Mouse (Mus musculus) heart, embryonic 11.5 days (tissue): ENCODE data around the gene Mgat5. TPM values are rescaled to one million over a fixed set of nuclear protein-coding genes. Genes with fewer than 3 reads are reported as not detected.

Source experiments
- ATAC-seq: fragments of 200-750 bp; cut with Nextera tagmentation; replicated peaks from 2 replicates; pipeline ENCODE4 v1.8.0; 2017; ENCODE audit warnings: moderate library complexity; ENCODE audit not compliant: insufficient number of reproducible peaks, low FRiP score, low TSS enrichment
- H3K27ac ChIP-seq: fragments of 300-500 bp; sonication (generic); 2 replicates; pipeline ENCODE4 v1.5.1; 2014; ENCODE audit warnings: mild to moderate bottlenecking, low read depth, low read length
- H3K27me3 ChIP-seq: fragments of 300-500 bp; sonication (generic); 2 replicates; pipeline ENCODE4 v1.6.1; 2014; ENCODE audit warnings: mild to moderate bottlenecking, low read length, mixed read lengths; ENCODE audit not compliant: control insufficient read depth, insufficient read depth
- H3K36me3 ChIP-seq: fragments of 300-500 bp; sonication (generic); 2 replicates; pipeline ENCODE4 v1.6.1; 2014; ENCODE audit warnings: mild to moderate bottlenecking, low read length, moderate library complexity, mixed read lengths; ENCODE audit not compliant: control insufficient read depth, insufficient read depth
- H3K4me1 ChIP-seq: fragments of 300-500 bp; sonication (generic); 2 replicates; pipeline ENCODE4 v1.6.1; 2014; ENCODE audit warnings: low read length; ENCODE audit not compliant: control insufficient read depth, insufficient read depth
- H3K4me2 ChIP-seq: fragments of 300-500 bp; sonication (generic); 2 replicates; pipeline ENCODE4 v1.6.1; 2014; ENCODE audit warnings: mild to moderate bottlenecking, moderate library complexity
- H3K4me3 ChIP-seq: fragments of 300-500 bp; sonication (generic); 2 replicates; pipeline ENCODE4 v1.5.1; 2014; ENCODE audit warnings: low read depth, low read length
- H3K9ac ChIP-seq: fragments of 300-500 bp; sonication (generic); 2 replicates; pipeline ENCODE4 v1.6.1; 2014; ENCODE audit warnings: mild to moderate bottlenecking, low read depth, low read length, moderate library complexity
- H3K9me3 ChIP-seq: fragments of 300-500 bp; sonication (generic); replicated peaks from 2 replicates; pipeline ENCODE4 v1.6.1; 2016; ENCODE audit warnings: low read length; ENCODE audit not compliant: control insufficient read depth
- WGBS: fragments of 180-500 bp; shearing (Covaris S2); extraction: QIAGEN DNeasy Blood & Tissue Kit; methylation state at CpG from one replicate; pipeline ENCODE4 v1.1.7; 2014; ENCODE audit not compliant: insufficient replicate concordance; 5-methylcytosine and 5-hydroxymethylcytosine counted together
- polyA plus RNA-seq: library from polyadenylated mRNA; unstranded; fragments of >200 nt; fragmentation: Nextera tagmentation; extraction: Ambion mirVana; gene quantifications from 2 replicates; pipeline ENCODE4 v1.2.1, GENCODE M21; 2014

Mgat5 gene
- polyA plus RNA-seq, 1 experiment from 2014 or later = 4.9 TPM

DNA sequence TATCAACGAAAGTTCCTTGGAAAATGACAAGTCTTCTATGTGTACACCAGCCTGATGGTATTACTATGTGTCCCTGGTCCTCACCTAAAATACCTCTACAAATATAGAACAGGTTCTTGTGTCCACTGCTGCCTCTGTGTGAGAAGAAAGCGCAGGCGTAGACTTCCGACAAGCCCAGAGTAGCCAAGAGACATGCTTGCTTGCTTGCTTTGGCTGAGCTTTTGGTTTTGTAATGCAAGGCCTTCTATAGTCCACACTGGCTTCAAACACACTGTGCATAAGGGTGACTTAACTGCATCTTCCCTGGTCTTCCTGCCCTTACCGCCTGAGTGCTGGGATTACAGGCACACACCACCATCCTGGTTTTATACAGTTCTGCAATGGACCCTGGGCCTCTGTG lies 262.4 kb downstream of the Mgat5 start:
- WGBS = 87% methylated on average over 5 of the region's 5 CpGs
- Histone ChIP-seq H3K4me3 (no peak overlapping the region), H3K36me3 (no peaks in the 10 kb centered on the region), H3K4me1 (peaks cover 11% of the 10 kb centered on the region), H3K9me3 (no peaks in the 10 kb centered on the region), H3K4me2 (no peak overlapping the region), H3K27me3 (no peaks in the 10 kb centered on the region), H3K9ac (no peak overlapping the region), H3K27ac (no peak overlapping the region)
- ATAC-seq = no peak

DNA sequence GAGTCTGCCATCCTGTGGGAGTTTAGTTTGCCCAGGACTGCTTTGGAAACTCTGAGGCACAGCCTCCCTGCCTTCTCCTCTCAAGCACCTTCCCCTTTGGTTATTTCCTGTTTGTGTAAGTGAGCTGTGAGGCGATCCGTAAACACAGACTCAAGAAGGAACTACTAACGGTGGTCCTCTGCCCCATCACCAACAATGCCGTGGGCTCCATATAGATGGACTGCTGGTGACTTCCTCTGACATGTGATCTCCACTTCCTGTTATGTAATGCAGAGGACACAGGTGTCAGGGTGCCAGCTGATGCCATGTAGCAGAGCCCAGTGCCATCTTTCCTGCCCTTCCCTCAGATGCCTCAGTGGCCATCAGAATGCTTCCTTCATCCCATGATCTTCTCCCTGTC lies 265.4 kb downstream of the Mgat5 start:
- H3K27ac ChIP-seq = no peak overlapping the region
- no peak for ATAC-seq
- WGBS = 71% methylated on average over 4 of the region's 4 CpGs

DNA sequence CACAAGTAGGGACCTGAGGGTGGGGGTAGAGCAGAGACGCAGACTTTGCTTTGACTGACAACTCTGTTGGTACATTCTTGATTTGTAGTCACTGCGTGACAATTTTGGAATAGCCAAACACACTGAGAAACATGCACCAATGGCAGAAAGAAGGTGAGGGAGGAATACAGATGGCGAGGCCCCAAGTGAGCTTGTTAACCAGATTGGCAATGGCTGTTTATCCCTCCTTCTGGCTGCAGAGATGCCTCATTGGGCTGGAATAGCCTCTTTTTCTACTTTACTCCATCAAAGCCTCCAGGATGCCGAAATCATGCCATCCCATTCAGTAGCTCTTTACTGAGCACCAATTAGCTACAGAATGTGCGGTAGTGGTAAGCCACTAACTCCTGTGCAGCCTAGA lies 270.9 kb downstream of the Mgat5 start:
- Histone ChIP-seq H3K9ac (no peak overlapping the region), H3K4me1 (peaks cover 7% of the 10 kb centered on the region), H3K27ac (no peak overlapping the region), H3K9me3 (no peaks in the 10 kb centered on the region), H3K27me3 (no peaks in the 10 kb centered on the region), H3K36me3 (no peaks in the 10 kb centered on the region), H3K4me2 (no peak overlapping the region), H3K4me3 (no peak overlapping the region)
- 90% methylated on average over 5 of the region's 5 CpGs for WGBS
- ATAC-seq = no peak

More for the DNA sequence above, 265.4 kb downstream of the Mgat5 start:
- H3K4me1 ChIP-seq = peaks cover 9% of the 10 kb centered on the region
- H3K9ac ChIP-seq = no peak overlapping the region
- H3K9me3 ChIP-seq = no peaks in the 10 kb centered on the region
- H3K36me3 ChIP-seq = no peaks in the 10 kb centered on the region
- no peak overlapping the region for H3K4me3 ChIP-seq
- no peaks in the 10 kb centered on the region for H3K27me3 ChIP-seq
- no peak overlapping the region for H3K4me2 ChIP-seq

DNA sequence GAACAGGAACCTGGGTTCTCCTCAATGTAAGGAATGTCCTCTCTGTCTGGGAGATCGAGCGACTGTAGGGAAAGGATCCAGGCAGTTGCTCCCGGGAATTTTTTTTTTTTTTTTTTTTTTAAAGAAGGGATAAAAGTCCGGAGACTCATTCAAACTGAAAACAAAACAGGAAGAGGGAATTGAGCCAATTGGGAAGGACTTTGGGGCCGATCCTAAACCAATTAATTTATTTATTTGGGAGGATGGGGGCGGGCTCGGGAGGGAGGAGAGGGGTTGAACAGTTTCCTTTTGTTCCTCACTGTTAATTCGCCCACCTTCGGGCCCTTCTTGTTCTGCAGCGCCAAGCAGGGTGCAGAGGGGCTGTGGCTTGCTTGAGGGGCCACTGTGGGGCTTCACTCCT lies 278.1 kb downstream of the Mgat5 start:
- no peaks in the 10 kb centered on the region for H3K27me3 ChIP-seq
- H3K4me1 ChIP-seq = peaks cover 5% of the 10 kb centered on the region; the same call in 1 of the 2 replicates
- WGBS = 79% methylated on average over 10 of the region's 10 CpGs
- H3K27ac ChIP-seq = no peak overlapping the region
- no peaks in the 10 kb centered on the region for H3K9me3 ChIP-seq
- H3K4me3 ChIP-seq = no peak overlapping the region
- no peak for ATAC-seq
- no peak overlapping the region for H3K4me2 ChIP-seq
- H3K9ac ChIP-seq = no peak overlapping the region
- H3K36me3 ChIP-seq = no peaks in the 10 kb centered on the region

DNA sequence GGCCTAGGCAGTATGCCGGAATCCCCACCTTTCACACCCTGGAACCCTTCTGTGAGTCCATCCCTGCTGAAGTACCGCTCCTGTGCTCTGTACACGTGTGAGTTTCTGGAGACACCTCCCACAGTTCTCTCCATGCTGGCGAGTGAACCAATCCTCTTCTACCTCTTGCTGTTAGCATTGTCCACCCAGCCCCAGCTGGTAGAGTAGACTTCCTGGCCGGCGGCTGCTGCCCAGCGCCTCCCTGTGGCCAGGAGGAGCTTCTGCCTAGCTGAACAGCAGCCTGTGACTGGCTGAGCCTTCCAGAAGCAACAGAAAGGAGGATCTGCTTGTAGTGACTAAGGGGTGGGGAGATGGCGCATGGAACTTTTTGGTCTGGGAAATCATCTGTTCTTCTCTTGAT lies 279.4 kb downstream of the Mgat5 start:
- Histone ChIP-seq H3K4me2 (no peak overlapping the region), H3K27ac (no peak overlapping the region), H3K9me3 (no peaks in the 10 kb centered on the region), H3K9ac (no peak overlapping the region), H3K4me1 (peaks cover 3% of the 10 kb centered on the region; the same call in 1 of the 2 replicates), H3K36me3 (no peaks in the 10 kb centered on the region), H3K27me3 (no peaks in the 10 kb centered on the region), H3K4me3 (no peak overlapping the region)
- no peak for ATAC-seq
- 85% methylated on average over 8 of the region's 8 CpGs for WGBS

DNA sequence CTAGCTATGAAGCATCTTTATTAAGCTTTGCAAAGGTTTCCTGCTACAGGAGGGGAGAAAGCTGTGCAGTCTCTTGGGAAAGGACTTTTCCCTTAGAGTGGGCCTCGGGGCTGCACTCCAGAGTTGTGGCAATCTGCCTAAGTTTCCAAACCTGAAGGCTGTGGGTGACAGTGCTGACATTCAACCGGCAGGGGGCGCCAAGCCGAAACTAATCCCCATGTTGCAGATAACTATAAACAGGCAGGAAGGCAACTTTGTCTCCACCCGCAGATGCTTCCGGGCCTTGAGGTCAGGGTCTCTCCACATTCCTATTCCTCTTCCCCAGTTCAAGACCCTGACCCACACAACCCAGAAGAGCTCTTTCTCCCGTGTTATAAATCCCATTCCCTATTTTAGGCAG lies 280.0 kb downstream of the Mgat5 start:
- H3K27ac ChIP-seq = no peak overlapping the region
- no peak overlapping the region for H3K4me2 ChIP-seq
- no peaks in the 10 kb centered on the region for H3K4me1 ChIP-seq
- H3K9me3 ChIP-seq = no peaks in the 10 kb centered on the region
- 43% methylated on average over 7 of the region's 7 CpGs for WGBS
- H3K4me3 ChIP-seq = no peak overlapping the region
- H3K27me3 ChIP-seq = no peaks in the 10 kb centered on the region
- no peaks in the 10 kb centered on the region for H3K36me3 ChIP-seq
- no peak for ATAC-seq
- H3K9ac ChIP-seq = no peak overlapping the region

DNA sequence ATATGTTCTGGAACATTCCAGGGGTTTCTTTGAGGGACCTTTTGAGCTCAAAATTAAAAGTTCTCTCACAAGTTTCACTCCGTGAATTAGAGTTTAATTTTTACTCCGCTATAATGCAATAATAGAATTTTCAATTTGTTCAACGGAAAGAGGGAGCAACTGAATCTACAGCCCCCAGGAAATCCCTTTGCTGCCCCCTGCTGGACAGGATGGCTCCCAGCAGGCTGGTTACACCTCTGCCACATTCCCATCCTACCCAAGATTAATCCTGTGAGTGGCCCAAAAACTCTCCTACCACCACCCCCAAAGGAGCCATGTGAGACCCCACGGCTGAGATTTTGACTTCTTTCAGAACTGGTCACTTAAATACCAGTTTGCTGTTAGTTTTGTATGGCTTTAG lies 282.3 kb downstream of the Mgat5 start:
- no peaks in the 10 kb centered on the region for H3K9me3 ChIP-seq
- no peak overlapping the region for H3K4me2 ChIP-seq
- no peak overlapping the region for H3K27ac ChIP-seq
- H3K4me3 ChIP-seq = no peak overlapping the region
- no peaks in the 10 kb centered on the region for H3K27me3 ChIP-seq
- no peaks in the 10 kb centered on the region for H3K4me1 ChIP-seq
- H3K9ac ChIP-seq = no peak overlapping the region
- 69% methylated on average over 4 of the region's 4 CpGs for WGBS
- ATAC-seq = no peak
- no peaks in the 10 kb centered on the region for H3K36me3 ChIP-seq

DNA sequence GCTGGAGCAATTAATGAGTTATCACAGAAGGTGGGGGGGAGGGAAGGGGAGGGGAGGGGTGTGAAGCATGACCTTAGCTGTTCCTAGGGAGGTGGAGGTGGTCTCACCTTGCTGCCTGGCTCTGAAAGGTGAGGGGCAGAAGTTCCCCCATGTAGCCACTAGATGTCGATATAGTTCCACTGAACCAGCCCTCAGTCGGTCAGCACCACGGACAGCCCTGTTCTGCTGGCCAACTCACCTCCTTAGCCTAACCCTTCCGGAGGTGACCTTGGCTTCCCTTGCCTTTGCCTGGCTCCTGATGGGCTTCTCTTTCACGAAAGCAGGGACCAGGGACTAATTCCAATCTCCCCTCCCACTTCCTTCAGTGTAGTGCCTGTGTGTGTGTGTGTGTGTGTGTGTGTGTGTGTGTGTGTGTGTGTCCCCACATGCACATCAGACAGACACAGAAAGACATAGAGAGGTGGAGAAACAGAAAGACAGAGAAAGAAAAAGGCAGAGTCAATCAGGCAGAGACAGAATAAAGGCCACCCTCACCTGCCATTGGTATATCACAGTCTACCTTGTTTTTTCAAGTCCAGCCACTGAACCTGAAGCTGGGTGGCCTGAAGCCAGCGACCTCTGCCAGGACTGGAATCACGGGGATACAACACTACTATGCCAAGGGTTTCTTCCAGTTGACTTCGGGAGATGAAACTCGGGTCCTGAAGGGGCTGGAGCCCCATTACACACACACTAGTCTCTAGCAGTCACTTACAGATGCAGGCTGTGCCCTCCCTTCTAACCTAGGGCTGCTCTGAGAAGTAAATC lies 292.1 kb downstream of the Mgat5 start:
- no peaks in the 10 kb centered on the region for H3K27me3 ChIP-seq
- H3K9me3 ChIP-seq = no peaks in the 10 kb centered on the region
- WGBS = 35% methylated on average over 9 of the region's 9 CpGs
- no peak overlapping the region for H3K4me2 ChIP-seq
- H3K27ac ChIP-seq = no peak overlapping the region
- no peak overlapping the region for H3K4me3 ChIP-seq
- no peak overlapping the region for H3K9ac ChIP-seq
- peaks cover 2% of the 10 kb centered on the region; the same call in 1 of the 2 replicates for H3K4me1 ChIP-seq
- H3K36me3 ChIP-seq = no peaks in the 10 kb centered on the region
- 0 out of 2 replicates have a peak, but pooled peaks have one; percentile 32 for ATAC-seq

DNA sequence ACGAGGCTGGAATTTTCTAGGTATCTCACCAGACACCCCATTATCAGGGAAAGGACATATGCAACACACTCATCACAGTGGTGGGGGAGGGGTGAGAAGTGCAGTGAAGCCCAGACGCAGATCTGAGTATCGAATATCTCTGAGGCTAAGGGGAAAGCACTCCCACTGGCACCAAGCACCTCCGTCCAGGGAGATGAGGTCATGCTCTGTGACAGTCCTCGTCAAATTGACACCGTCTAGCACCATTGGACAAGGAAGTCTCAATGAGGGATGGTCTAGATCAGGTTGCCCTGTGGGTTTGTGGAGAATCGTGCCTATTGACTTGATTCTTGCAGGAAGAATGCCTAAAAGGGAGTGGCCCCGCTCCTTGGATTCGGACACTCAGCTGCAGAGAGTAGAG lies 293.9 kb downstream of the Mgat5 start:
- ATAC-seq = peak; percentile 40; the same call in 1 of the 2 replicates
- Histone ChIP-seq H3K27ac (no peak overlapping the region), H3K36me3 (no peaks in the 10 kb centered on the region), H3K4me1 (peaks cover 2% of the 10 kb centered on the region; the same call in 1 of the 2 replicates), H3K9ac (no peak overlapping the region), H3K4me3 (no peak overlapping the region), H3K4me2 (no peak overlapping the region), H3K27me3 (no peaks in the 10 kb centered on the region), H3K9me3 (no peaks in the 10 kb centered on the region)
- WGBS = 33% methylated on average over 9 of the region's 9 CpGs
